Mouse (Mus musculus) liver, embryonic 13.5 days (tissue): ENCODE results near the gene Pcbp3. TPM values are rescaled to one million over a fixed set of nuclear protein-coding genes. Genes with fewer than 3 reads are reported as not detected.

Experiments used
- ATAC-seq: fragments of 200-750 bp; cut with Nextera tagmentation; 2 replicates; pipeline ENCODE4 v1.8.0; 2017; ENCODE audit warnings: low read depth, mild to moderate bottlenecking, moderate number of reproducible peaks, moderate library complexity
- DNase-seq: peaks from one replicate; pipeline ENCODE4 v3.0.0; 2022
- H3K27ac ChIP-seq: fragments of 300-500 bp; sonication (generic); 2 replicates; pipeline ENCODE4 v1.5.1; 2015; ENCODE audit warnings: moderate library complexity, mild to moderate bottlenecking, inconsistent platforms
- H3K27me3 ChIP-seq: fragments of 300-500 bp; sonication (generic); 2 replicates; pipeline ENCODE4 v1.6.1; 2015; ENCODE audit warnings: mild to moderate bottlenecking, inconsistent platforms
- H3K36me3 ChIP-seq: fragments of 300-500 bp; sonication (generic); 2 replicates; pipeline ENCODE4 v1.6.1; 2015; ENCODE audit warnings: mild to moderate bottlenecking, inconsistent platforms
- H3K4me1 ChIP-seq: fragments of 300-500 bp; sonication (generic); replicated peaks from 2 replicates; pipeline ENCODE4 v1.6.1; 2015; ENCODE audit warnings: inconsistent platforms
- H3K4me2 ChIP-seq: fragments of 300-500 bp; sonication (generic); 2 replicates; pipeline ENCODE4 v1.6.1; 2015; ENCODE audit warnings: inconsistent platforms, mild to moderate bottlenecking, moderate library complexity
- H3K4me3 ChIP-seq: fragments of 300-500 bp; sonication (generic); replicated peaks from 2 replicates; pipeline ENCODE4 v1.5.1; 2015; ENCODE audit warnings: mild to moderate bottlenecking, inconsistent platforms
- H3K9ac ChIP-seq: fragments of 300-500 bp; sonication (generic); 2 replicates; pipeline ENCODE4 v1.6.1; 2015; ENCODE audit warnings: mild to moderate bottlenecking, inconsistent platforms
- H3K9me3 ChIP-seq: fragments of 300-500 bp; sonication (generic); replicated peaks from 2 replicates; pipeline ENCODE4 v1.6.1; 2016; ENCODE audit warnings: inconsistent platforms
- WGBS: fragments of 180-500 bp; shearing (Covaris S2); methylation state at CpG from one replicate; pipeline ENCODE4 v1.1.7; 2015; ENCODE audit not compliant: insufficient replicate concordance; 5-methylcytosine and 5-hydroxymethylcytosine counted together
- polyA plus RNA-seq: library from polyadenylated mRNA; unstranded; fragments of >200 nt; fragmentation: Nextera tagmentation; extraction: Ambion mirVana; gene quantifications from 2 replicates; pipeline ENCODE4 v1.2.1, GENCODE M21; 2015

Gene Pcbp3
- polyA plus RNA-seq, 1 experiment from 2014 or later = 5.1 TPM

- no peak overlapping the region for H3K9ac ChIP-seq
- H3K9me3 ChIP-seq = no peaks in the 10 kb centered on the region
- DNase-seq (peak; percentile 11), ATAC-seq (no peak)
- no peak overlapping the region for H3K4me2 ChIP-seq
- no peaks in the 10 kb centered on the region for H3K36me3 ChIP-seq
- H3K27ac ChIP-seq = no peak overlapping the region
- peaks cover under 1% of the 10 kb centered on the region; the same call in 1 of the 2 replicates for H3K4me1 ChIP-seq
- H3K4me3 ChIP-seq = no peak overlapping the region
- 14% methylated on average over 11 of the region's 11 CpGs for WGBS
- no peaks in the 10 kb centered on the region for H3K27me3 ChIP-seq
These were observed 233.3 kb downstream of the Pcbp3 start for GRCm38 (mm10) chr10:76728369-76728768.

DNA sequence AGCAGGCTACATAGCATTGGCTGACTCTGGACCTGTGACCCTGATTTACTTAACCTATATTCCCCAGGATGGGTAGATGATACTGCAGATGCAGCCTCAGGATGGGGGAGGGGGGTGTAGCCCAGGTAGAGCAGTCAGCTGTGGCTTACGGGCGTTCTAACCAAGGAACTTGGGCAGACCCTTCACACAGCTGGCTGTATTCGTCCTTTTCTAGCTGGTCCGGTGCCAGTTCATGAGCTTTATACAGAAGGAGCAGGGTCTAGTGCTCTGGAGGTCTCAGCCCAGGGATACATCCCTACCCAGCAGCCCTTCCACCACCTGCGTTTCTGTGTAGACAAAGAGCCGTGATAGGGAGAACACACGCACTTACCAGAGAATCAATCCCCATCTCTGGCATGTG lies 234.4 kb downstream of the Pcbp3 start:
- Histone ChIP-seq H3K36me3 (no peaks in the 10 kb centered on the region), H3K27ac (no peak overlapping the region), H3K4me2 (no peak overlapping the region), H3K27me3 (no peaks in the 10 kb centered on the region), H3K9me3 (no peaks in the 10 kb centered on the region), H3K4me3 (no peak overlapping the region), H3K4me1 (no peaks in the 10 kb centered on the region), H3K9ac (no peak overlapping the region)
- ATAC-seq (no peak), DNase-seq (no peak)
- 61% methylated on average over 7 of the region's 7 CpGs for WGBS

DNA sequence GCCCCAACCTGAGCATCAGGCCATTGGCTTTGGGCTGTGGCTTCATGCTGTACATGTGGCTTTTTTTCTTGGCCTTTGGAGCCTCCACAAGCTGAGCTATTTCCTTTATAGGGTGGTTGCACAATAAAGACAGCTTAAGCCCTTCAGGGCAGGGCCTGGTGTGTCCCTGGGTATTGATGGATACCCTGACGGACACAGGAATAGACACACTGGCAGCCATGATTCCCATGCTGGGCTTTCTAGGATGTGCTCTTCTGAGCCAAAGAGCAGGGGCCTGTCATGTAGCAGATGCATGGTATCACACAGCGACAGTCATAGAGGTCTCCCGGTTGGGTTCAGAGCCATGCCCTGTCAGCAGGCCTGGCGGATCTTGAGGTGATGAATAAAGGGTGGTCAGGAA lies 234.8 kb downstream of the Pcbp3 start:
- H3K4me3 ChIP-seq = no peak overlapping the region
- H3K4me2 ChIP-seq = no peak overlapping the region
- ATAC-seq (no peak), DNase-seq (no peak)
- WGBS = 70% methylated on average over 4 of the region's 4 CpGs
- no peak overlapping the region for H3K27ac ChIP-seq
- H3K27me3 ChIP-seq = no peaks in the 10 kb centered on the region
- no peaks in the 10 kb centered on the region for H3K9me3 ChIP-seq
- no peaks in the 10 kb centered on the region for H3K4me1 ChIP-seq
- no peaks in the 10 kb centered on the region for H3K36me3 ChIP-seq
- no peak overlapping the region for H3K9ac ChIP-seq

DNA sequence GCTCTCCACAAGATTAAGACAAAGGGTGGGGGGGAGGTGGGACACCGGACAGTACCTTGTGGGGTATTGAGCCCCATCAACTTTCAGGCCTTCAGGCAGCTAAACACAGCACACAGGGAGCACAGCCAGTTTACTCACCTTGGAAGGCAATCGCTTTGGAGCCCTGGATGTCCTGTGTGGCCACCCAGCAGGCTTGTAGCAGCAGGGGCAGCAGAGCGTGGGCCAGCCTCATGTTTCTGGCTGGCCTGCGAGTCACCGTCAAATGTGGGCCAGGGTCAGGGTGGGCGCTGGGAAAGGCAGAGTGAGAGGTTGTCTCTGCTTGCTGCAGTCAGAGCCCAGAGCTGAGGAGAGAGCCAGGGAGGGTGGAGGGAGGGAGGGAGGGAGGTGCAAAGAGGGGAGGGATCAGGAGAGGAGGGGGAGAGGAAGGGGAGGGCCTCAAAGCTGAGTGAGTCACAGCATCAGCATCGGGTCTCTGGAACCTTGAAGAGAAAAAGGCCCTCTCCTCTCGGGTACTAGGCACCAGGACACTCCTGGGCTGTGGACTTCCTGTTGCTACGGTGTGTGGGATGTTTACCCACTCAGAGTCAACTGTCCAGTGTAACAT lies 235.9 kb downstream of the Pcbp3 start, which contains the start of gene Col6a1:
Gene Col6a1, minus strand, starts transcription at position 487 of the 604 bp plus-strand sequence.
- H3K4me1 ChIP-seq = no peaks in the 10 kb centered on the region
- ATAC-seq (no peak), DNase-seq (no peak)
- H3K27ac ChIP-seq = no peak within 1 kb of the TSS
- no peaks in the 10 kb centered on the region for H3K9me3 ChIP-seq
- peak within 1 kb of the TSS; percentile 29 for H3K4me2 ChIP-seq
- peak within 1 kb of the TSS; percentile 29; the same call in 1 of the 2 replicates for H3K9ac ChIP-seq
- H3K27me3 ChIP-seq = no peaks in the 10 kb centered on the region
- H3K4me3 ChIP-seq = peak within 1 kb of the TSS; percentile 13; the same call in 1 of the 2 replicates
- 24% methylated on average over 9 of the region's 9 CpGs for WGBS
- no peaks in the 10 kb centered on the region for H3K36me3 ChIP-seq

DNA sequence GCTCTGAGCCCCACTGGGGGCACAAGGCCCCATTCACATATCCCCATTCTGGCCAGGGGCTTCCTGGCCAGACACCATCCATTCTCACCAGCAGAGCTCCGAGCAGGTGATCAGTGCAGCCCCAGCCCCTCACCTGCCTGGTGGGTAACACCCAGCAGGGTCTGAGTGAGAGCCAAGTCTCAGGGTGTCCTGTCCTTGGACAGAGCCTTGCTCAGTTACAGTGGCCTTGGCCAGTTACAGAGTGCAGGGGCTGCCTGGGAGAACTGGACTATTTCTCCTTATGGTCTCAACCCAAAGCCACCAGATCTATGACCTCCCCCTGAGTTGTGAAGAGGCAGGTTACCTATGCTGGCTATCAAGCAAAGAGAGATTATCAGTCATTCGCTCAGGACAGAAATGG lies 236.6 kb downstream of the Pcbp3 start:
- H3K36me3 ChIP-seq = no peaks in the 10 kb centered on the region
- H3K27me3 ChIP-seq = no peaks in the 10 kb centered on the region
- 59% methylated on average over 2 of the region's 2 CpGs for WGBS
- peak overlapping the region; percentile 29; the same call in 1 of the 2 replicates for H3K9ac ChIP-seq
- ATAC-seq (no peak), DNase-seq (no peak)
- H3K9me3 ChIP-seq = no peaks in the 10 kb centered on the region
- no peaks in the 10 kb centered on the region for H3K4me1 ChIP-seq
- peak overlapping the region; percentile 29 for H3K4me2 ChIP-seq
- peak overlapping the region; percentile 13; the same call in 1 of the 2 replicates for H3K4me3 ChIP-seq
- no peak overlapping the region for H3K27ac ChIP-seq

DNA sequence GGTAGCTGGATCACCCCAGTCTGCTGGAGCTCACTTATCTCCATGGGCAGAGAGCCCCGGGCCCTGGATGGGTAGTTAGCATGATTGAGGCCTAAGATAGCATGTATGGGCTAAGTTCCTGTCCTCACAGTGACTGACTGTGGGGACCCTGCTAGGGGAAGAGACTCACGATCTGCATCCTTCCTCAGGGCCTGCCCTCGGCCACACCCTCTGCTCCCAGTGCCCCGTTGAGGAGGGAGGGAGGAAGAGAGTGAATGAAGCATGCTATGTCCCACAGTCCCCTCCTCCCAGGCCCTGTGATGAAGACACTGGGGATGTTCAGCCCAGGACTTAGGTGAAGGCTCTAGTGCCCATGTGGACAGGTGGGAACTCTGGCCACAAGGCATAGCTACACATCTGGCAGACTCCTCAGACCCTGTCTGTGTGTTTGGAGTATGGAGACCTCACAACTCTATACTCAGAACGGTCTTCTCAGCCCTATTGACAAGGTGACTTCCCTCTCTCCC lies 237.4 kb downstream of the Pcbp3 start:
- DNase-seq (no peak), ATAC-seq (no peak)
- Histone ChIP-seq H3K27me3 (no peaks in the 10 kb centered on the region), H3K27ac (no peak overlapping the region), H3K4me2 (no peak overlapping the region), H3K36me3 (no peaks in the 10 kb centered on the region), H3K9me3 (no peaks in the 10 kb centered on the region), H3K4me3 (no peak overlapping the region), H3K9ac (no peak overlapping the region), H3K4me1 (no peaks in the 10 kb centered on the region)
- WGBS = 19% methylated on average over 5 of the region's 5 CpGs

DNA sequence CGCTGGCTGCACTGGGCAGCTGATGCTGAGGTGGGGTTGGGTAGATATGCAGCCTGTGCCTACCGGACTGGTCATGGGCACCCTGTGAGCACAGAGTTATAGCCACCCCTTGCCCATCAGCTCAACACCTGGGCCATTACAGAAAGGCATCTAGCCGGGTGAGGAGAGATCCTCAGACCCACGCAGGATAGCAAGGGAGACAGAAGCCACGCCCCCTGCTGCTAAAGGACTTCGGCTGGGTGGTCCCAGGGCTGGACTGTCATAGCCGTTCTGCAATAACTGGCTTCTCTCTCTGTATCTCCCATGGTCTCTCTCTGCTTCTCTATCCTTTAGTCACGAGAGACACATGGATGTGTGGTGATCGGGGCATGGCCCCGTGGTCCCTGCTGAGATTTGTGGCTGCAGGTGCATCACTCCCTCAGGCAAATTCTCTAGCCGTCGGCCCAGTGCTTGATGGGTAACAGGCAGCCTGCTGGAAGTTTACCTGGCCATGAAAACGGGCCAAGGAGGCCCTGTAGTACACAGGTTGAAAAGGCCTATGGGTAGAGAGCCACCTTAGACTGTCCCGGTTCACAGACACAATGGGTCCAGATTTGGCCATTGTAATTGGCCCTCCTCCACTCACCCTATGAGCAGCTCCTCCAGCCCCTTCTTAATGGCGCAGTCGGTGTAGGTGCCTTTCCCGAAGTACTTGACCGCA lies 238.8 kb downstream of the Pcbp3 start:
- no peak overlapping the region for H3K27ac ChIP-seq
- ATAC-seq (no peak), DNase-seq (no peak)
- no peaks in the 10 kb centered on the region for H3K4me1 ChIP-seq
- no peak overlapping the region for H3K4me3 ChIP-seq
- no peak overlapping the region for H3K9ac ChIP-seq
- 72% methylated on average over 18 of the region's 18 CpGs for WGBS
- H3K4me2 ChIP-seq = no peak overlapping the region
- no peaks in the 10 kb centered on the region for H3K36me3 ChIP-seq
- no peaks in the 10 kb centered on the region for H3K9me3 ChIP-seq
- H3K27me3 ChIP-seq = no peaks in the 10 kb centered on the region

DNA sequence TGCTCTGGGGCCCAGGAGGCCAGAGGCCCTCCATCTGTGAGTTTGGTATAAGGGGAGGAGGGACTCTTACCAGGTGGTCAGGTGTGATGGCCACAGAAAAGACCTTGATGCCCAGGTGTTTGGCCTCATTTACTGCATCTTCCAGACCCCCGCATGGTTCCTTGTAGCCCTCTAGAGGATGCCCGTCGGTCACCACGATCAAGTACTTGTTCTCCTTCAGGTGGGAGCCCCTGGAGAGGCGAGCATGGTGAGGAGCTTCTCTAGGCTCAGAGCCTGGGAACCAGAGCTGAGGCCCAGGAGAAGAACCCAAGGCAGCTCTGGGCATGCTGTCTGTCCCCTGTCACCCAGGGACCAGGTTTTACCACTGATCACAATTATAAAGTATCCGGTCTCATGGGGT lies 239.9 kb downstream of the Pcbp3 start:
- no peak for DNase-seq
- no peaks in the 10 kb centered on the region for H3K27me3 ChIP-seq
- no peak overlapping the region for H3K27ac ChIP-seq
- WGBS = 80% methylated on average over 6 of the region's 6 CpGs
- no peak overlapping the region for H3K4me3 ChIP-seq
- H3K4me2 ChIP-seq = no peak overlapping the region
- no peak for ATAC-seq
- no peak overlapping the region for H3K9ac ChIP-seq
- H3K9me3 ChIP-seq = no peaks in the 10 kb centered on the region
- no peaks in the 10 kb centered on the region for H3K36me3 ChIP-seq
- H3K4me1 ChIP-seq = no peaks in the 10 kb centered on the region

- Histone ChIP-seq H3K4me2 (no peak overlapping the region), H3K27me3 (no peaks in the 10 kb centered on the region), H3K4me3 (no peak overlapping the region), H3K9me3 (no peaks in the 10 kb centered on the region), H3K4me1 (no peaks in the 10 kb centered on the region), H3K36me3 (no peaks in the 10 kb centered on the region), H3K27ac (no peak overlapping the region), H3K9ac (no peak overlapping the region)
- DNase-seq (no peak), ATAC-seq (no peak)
- 72% methylated on average over 11 of the region's 11 CpGs for WGBS
These were observed 240.5 kb downstream of the Pcbp3 start for GRCm38 (mm10) chr10:76721216-76721615.

GRCm38 (mm10) chr10:76717631-76718030 lies 244.1 kb downstream of the Pcbp3 start:
- no peak overlapping the region for H3K4me2 ChIP-seq
- no peaks in the 10 kb centered on the region for H3K4me1 ChIP-seq
- no peaks in the 10 kb centered on the region for H3K27me3 ChIP-seq
- no peak overlapping the region for H3K4me3 ChIP-seq
- WGBS = 70% methylated on average over 4 of the region's 4 CpGs
- ATAC-seq (no peak), DNase-seq (no peak)
- no peaks in the 10 kb centered on the region for H3K36me3 ChIP-seq
- no peak overlapping the region for H3K27ac ChIP-seq
- no peaks in the 10 kb centered on the region for H3K9me3 ChIP-seq
- H3K9ac ChIP-seq = no peak overlapping the region

DNA sequence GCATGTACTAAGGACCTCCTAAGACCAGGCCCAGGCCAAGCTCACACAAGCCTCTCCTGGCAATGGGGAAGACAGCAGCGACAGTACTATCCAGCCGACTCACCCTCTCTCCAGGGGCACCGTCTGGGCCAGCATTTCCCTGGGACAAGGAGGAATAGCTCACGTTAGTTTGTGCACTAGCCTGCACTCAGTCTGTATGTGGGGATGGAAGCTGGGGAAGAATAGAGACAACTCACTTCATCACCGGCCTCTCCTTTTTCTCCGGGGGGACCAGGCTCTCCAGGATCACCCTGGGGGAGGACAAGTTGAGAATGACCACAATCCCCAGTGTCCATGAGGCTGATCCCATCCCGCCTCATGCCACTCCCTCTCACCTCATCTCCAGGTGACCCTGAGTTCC lies 244.7 kb downstream of the Pcbp3 start:
- Histone ChIP-seq H3K4me2 (no peak overlapping the region), H3K9me3 (no peaks in the 10 kb centered on the region), H3K27ac (no peak overlapping the region), H3K4me1 (no peaks in the 10 kb centered on the region), H3K36me3 (no peaks in the 10 kb centered on the region), H3K4me3 (no peak overlapping the region), H3K9ac (no peak overlapping the region), H3K27me3 (no peaks in the 10 kb centered on the region)
- no peak for DNase-seq
- WGBS = 64% methylated on average over 7 of the region's 7 CpGs
- no peak for ATAC-seq

DNA sequence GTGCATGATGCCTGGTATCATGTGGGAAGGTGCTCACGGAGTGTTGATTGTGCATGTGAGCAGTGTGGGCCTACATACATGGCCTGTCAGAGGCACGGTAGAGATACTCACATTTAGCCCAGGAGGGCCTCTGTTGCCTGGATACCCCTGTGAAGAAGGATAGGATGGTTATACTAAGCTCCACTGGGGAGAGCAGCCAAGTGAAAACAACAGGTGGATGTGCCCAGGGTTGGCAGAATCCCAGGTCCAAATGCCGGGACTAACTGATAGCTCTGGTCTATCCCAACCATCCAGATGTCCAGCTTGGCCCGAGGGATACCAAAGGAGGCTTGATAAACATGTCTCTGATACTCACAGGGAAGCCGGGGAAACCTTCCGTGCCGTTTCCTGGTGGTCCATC lies 247.4 kb downstream of the Pcbp3 start:
- Histone ChIP-seq H3K9me3 (no peaks in the 10 kb centered on the region), H3K4me1 (no peaks in the 10 kb centered on the region), H3K36me3 (no peaks in the 10 kb centered on the region), H3K27ac (no peak overlapping the region), H3K4me2 (no peak overlapping the region), H3K27me3 (no peaks in the 10 kb centered on the region), H3K4me3 (no peak overlapping the region), H3K9ac (no peak overlapping the region)
- ATAC-seq (no peak), DNase-seq (no peak)
- 63% methylated on average over 7 of the region's 7 CpGs for WGBS
